Mouse (Mus musculus) MEL-GATA-1-ER (cell line): ENCODE data around the gene Synm.
A peak's percentile ranks its signal among the peaks of the same experiment; 100 is the strongest.

Source experiments
- DNase-seq: peaks from one replicate; pipeline ENCODE4 v3.0.0-alpha.2; 2012; ENCODE audit warnings: low read depth; ENCODE audit errors: extremely low read depth

The Synm gene

DNA sequence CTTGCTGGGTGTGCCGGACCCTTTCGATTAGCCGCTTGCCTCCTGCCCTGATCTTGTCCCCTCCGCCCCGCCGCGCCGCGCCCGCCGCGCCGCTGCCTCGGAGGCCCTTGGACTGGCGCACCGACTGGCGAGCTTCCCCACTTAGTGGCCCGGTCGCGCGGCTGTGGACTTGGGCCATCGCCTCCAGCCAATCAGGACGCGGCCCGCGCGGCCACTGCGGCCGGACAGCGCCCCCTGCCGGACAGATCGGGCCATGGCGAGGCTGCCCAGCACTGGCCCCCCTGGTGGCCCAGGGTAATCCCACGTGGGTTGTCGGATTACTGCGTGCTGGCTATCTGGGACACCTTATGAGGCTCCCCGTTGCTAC lies at the start of gene Synm:
Gene Synm (minus strand): TSS at position 114 of the 367 bp plus-strand sequence.
- no peak for DNase-seq

DNA sequence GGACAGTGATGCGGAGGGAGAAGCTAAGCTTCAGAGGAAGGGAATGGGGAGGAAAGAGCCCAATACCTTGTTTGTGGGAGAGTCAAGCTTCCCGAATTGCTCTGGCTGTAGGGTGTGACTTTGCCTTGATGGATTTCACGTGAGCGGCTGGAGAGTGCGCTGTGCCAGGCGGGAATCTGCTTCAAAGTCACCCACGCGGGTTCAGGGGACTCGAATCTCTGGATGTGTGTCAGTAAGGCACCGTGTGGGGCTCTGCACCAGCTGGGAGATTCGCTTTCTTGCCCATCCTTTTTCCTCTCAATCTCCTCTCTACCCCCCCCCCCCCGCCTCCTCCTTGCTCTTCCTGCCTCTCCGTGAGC lies 44.3 kb upstream of the Synm start:
- no peak for DNase-seq

DNA sequence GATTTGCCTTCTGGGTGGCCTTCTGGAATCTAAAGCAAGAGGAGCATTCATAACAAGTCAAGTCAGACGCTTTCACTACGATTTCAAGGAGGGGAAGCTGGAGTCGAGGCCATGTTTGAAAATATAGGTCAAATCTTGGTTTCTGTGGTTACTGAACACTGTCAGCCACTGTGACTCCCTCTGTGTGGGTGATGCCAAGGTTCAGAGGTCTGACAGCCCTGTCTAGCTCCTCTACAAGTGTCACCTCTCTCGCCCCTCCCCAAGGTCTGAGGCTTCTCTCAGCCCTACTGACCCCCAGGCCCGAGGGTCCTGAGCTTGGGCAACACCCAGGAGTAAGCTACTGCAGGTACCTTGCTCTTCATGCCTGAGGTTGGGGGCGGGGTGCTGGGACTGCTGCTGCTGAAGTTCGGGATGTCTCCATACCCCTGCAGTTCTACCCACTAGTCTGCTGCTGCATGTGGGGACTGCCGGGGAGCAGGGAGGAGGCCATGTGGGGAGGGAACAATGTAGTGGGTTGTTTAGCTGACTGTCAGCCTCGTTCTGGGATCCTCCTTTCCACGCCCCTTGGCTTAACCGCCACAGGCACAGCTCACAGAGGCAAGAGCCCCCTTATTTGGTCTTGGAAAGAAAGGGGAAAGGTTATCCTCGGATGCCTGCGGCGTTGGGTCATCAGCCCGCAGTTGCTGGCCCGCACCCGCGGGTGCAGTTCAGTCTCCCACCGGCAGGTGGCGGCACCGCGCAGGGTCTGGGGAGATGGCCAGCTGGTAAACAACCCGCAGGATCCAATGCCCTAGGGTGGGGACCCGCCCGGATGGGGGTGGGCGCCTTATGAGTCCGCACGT lies 43.7 kb upstream of the Synm start:
- DNase-seq = no peak

DNA sequence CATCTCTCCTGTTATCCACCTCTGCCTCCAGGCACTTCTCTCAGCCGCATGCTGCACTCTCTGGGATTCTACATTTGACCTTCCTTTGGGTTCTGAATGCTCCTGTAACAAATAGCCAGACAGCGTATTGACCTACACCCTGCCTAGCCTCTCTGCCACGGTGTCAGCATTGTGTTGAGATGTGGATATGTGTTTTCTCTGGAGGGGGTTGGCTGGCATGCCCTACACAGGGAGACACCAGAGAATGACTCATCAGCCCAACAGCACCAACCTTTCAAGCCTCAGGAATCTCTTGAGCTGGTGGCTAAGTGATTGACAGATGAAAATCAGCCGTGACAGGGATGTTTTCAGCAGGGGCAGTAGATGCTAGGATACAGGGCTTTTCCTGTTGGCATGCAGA lies 41.5 kb upstream of the Synm start:
- DNase-seq = no peak

DNA sequence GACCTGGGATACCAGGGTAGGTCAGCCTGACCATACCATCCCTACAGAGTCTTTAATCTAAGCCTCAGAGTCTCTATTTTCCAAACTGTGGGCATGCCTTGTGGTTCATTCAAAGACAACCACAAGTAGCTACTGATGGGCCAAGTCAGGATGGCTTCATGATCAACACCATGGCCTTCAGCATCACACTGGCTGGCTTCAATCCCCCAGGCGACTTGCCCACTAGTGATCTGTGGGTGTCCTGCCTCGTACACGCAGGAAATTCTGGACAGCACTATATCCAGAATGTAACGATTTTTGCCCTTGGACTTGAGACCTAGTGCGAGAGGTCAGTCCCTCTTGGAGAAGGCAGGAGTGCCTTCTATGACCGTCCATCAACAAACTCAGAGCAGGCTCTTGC lies 41.0 kb upstream of the Synm start:
- no peak for DNase-seq

DNA sequence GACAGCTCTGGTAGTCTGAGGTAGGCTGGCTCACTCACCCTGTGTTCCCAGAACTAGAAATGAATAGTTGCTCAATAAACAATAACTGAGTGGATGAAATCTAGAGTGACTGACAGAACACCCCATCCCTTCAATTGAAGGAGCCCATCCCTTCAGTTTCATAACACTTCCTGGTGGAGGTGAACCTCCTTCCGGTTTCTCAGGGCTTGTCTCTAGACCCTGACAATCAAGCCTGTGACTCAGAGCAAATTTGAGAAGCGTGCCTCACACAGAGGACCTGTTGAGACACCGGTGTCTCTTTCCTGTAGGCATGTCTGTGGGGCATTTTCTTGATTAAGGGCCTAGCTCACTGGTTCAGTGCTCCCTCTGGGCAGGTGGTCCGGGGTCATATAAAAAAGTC lies 38.9 kb upstream of the Synm start:
- DNase-seq = no peak

DNA sequence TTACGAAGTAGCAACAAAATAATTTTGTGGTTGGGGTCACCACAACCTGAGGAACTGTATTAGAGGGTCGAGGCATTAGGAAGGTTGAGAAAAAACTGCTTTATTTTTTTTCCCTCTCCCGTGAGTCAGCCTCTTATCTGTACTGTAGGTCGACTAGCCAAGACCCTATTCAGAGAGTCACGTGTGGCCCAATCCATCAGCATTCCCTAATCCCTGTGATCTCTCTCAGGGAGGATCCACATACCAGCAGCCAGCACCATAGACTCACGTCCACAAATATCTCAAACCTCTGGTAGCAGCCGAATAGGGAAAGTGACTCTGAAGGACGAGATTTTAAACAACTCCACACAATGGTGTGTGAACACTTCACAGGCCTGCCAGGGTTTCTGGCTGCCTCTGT lies 37.5 kb upstream of the Synm start:
- DNase-seq = no peak

DNA sequence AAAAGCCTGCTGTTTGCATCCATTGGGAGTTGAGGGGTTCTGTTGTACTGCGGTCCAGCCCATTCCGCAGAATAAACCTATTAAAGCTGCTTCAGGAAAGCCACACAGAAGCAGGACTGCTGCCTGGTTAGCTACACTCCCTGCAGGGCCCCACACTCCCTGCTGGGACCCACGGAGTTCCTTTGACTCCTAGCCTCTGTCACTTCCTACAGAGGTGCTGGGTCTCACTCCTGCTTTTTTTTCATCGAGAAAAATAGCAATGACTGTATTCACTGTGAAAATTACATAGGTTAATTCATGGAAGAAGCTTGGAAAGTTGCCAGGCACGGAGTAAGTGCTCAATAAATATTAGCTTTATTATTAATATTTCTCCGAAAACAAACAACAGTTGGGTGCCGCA lies 33.9 kb upstream of the Synm start:
- no peak for DNase-seq

DNA sequence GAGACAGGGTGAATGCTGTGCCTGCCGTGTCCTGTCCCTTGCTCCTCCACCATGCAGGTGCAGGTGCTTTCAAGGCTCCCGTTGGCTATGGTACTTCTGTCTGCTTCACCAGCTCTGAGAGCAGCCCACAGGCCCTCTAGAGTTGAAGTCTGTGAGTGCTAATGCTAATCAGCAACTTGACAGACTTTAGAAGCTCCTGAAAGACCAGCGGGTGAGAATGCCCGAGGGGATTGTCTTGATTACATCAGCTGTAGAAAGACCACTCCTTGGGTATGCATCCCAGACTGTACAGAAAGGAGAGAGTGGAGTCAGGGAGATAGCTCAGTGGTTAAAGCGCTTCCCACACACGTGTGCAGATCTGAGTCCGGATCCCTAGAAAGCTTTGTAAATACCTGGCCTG lies 31.7 kb upstream of the Synm start:
- no peak for DNase-seq

DNA sequence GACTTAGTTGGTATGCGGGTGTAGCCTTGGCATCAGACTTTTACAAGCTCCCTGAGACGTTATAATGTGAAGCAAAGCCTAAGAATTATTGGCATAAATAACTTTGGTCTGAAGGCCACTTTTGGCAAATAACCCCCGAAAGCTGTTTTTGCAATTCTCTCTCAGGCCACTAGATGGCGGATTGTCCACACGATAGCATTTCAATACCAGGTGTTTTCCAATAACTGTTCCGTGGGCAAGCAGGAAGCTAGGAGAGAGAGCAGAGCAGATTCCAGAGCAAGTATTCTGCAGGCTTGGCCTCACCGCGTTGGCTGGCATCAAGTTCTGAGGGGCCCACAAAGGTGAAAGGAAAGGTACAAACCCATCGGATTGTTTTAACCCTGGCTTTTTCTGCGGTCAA lies 29.2 kb upstream of the Synm start:
- DNase-seq = peak; percentile 21

DNA sequence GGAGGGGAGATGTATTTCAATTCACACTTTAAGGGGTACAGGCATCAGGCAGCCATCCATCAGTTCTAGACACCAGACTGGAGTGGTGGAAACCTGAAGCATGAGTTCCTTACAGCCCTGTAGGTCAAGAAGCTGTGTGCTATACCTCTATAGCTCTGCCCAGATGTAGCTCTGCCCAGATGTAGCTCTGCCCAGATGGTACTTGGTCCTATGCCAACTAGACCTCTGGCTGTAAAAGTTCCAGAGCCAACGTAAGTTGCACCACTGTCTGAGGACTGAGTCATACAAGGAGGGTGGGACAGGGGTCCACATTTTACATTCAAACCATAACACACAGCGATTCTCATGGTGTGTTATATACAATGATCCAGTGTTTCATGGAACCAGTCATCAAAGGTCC lies 28.3 kb upstream of the Synm start:
- no peak for DNase-seq

DNA sequence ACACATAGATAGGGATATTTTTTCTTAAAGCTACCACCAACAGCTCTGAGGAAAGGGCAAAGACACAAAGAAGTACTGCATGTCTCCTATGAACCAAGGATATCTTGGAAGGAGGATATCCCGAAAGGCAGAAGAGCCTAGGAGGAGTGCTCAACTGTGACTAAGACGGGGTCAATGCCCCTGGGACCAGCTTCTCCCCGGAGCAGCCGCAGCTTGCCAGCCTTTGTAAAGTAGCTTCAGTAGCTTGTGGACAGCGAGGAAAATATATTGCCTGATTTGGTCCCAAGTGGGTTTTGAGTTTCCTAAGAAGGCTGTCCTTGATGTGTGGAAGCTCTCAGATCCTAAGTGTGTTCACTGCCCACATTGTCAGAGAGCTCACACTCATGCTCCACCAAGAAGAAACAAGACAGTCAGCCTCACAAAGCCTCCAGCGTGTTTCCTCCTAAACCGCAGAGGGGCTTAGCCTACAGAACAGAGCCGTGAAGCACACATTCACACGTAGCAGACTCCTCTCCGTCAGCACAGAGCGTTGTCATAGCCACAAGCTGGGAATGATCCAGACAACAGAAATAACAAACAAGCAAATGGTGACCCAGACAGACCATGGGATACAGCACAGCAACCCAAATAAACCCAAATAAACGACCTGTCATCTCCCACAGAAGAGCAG lies 17.2 kb upstream of the Synm start:
- no peak for DNase-seq

DNA sequence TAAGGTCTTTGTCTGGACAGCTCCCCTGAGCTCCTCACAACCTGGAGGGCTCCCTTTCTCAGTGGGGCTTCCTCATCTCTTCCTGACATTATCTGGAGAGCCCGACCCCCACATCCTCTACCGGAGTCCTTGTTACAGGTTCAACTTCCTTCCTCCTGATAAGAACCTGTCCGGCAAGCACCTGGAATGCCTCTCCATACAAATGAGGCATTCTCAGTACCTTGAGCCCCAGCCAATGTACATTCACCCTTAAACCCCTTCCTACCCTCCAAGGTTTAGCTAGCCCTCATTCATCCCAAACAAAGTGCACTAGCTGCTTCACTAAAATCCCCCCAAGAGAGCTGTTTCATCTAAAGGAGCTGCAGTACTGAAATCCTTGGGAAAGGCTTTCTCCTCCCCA lies 16.1 kb upstream of the Synm start:
- DNase-seq = no peak

DNA sequence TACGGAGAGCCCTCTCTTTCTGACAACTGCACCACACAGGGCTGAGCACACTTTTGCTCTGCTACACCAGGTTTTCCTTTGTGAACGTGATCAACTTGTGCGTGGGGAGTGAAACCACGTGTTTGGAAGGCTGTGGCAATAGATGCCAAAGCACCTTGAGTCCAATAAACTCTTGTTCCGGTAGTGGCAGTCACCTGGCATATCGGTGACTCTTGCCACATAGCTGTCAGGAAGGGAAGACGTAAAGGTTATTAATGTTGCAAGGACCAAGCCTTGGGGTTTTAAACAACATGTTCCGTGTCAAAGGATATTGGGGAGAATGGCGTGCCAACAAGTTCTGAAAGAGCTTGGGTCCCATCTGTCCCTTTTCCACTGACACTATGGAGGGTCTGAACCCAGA lies 12.7 kb upstream of the Synm start:
- no peak for DNase-seq

DNA sequence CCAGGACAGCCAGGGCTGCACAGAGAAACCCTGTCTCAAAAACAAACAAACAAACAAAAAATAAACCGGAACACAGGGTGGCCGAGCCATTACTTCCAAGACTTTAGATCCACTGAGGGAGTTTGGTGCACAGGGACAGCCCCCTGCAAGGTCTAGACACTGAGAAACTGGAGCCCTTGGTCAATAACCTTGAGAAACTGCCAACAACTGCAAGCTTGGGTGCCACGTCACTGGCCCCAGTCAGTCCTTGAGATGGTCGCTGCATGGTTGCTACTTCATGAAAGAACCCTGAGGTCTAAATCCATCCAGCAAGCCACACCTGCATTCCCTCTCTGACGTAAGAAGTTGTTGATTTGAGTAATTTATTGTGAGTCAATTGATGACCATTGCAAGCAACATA lies 9.9 kb upstream of the Synm start:
- no peak for DNase-seq

DNA sequence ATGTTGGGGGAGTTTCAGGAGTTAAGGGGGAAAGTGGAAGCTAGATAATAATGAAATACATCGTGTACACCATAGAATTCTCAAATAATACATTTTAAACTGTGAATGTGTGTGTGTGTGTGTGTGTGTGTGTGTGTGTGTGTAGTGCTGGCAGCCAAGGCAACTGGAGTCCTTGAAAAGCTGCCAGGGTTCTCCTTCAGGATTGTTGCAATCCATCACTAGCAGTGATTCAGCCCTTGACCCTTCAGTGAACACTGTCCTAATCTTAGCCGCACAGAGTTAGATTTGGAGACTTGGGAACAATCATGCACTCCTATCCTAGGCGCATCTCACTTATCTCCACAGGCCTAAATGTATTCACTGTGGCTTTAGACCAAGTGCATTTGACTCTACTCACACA lies 8.6 kb upstream of the Synm start:
- DNase-seq = no peak

DNA sequence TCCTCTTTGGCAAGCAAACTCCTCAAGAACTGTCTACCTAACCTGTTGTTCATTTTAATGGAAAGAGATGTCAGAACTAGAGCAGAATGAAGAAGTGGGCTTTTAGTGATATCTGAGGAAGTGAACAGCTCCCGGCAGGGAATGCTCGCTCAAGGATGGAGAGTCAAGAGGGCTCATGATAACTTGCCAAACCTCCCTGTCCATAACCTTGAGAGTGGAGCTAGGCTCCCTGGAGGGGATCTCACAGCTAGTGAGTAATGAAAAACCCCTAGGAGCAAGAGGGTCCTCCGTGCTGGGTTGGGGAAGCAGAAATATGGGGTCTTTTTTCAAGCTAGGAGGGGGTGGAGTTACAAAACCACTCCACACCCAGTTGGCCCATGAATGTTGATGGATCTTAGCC lies 4.1 kb upstream of the Synm start:
- DNase-seq = no peak

DNA sequence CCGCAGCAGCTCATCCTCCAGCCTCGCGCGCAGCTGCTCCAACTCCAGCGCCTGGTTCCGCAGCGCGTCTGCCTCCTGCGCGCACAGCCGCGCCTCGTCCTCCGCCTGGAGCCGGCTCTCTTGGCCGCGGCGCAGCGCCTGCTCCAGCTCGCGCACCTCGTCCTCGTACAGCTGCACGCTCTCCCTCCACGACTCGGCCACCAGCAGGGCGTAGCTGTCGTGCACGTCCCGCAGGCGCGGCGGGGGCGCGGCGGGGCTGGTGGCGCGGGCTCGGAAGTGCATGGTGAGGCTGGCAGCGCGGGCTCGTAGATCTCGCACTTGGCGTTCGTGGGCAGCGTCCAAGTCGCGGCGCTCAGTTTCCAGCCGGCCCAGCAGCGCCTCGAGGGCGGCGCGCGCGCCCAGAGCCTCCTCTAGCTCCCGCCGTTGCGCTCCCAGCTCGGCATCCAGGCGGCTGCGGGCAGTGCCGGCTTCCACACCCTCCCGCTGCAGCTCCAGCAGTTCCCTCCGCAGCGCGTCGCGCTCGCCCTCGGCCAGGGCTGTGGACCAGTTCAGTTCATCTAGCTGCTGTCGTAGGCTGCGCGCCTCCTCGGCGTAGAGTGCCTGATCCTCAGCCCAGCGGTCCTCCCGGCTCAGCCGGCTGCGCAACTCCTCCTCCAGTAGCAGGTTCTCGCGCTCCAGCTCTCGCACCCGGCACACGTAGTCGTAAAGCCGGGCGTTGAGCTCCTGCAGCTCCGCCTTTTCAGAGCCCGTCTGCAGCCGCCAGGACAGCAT lies 499 bp downstream of the Synm start:
- DNase-seq = no peak

DNA sequence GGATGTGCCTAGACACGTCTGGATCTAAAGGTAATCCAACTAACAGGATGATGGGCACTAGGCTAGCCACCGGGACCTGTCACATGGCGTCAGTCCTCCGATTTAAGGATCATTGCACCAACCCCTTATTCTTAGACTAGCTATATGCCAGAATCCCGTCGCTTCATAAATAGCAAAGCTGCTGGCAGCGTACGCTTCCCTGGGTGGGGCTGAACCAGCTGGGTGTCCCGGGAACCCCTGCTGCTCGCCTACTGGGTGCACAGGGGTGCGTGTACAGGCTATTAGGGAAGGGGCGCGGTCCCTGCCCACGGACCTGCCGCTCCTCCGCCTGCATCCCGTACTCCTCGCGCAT lies 1.1 kb downstream of the Synm start:
- DNase-seq = no peak

DNA sequence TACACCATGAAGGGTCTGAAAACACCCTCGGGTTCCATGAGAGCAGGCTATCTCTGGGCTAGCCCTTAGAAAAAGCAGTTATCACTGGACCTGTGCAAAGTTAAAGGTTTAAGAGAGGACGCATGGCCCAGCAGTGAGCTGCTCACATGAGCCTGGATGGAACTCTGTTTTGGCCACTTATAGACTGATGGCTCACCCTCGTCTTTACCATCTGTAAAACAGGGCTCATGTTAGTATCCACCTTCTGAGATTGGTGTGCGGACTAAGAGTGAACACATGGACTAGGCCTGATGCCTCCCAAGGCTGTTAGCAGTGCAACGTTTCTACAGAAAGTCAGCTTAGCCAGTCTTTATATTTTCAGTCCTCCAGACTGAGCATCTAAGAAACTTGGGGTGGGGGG lies 2.9 kb downstream of the Synm start:
- no peak for DNase-seq

DNA sequence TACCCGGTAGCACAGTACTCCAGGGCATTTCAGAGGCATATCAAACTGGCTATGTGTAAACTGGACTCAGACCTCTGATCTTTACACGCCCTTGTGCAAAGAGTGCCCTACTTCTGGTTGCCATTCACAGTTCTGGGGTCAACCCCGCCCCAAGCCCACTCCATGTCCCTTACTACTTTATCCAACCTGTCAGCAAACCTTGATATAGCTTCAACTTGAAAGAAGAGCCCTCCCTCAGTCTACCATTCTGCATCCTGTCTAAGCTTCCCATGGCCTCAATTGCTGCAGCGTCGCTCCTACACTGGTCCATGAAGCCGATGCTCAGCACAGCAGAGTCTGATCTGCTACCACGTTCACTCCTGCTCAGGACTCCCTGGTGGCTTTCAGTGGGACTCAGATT lies 4.2 kb downstream of the Synm start:
- DNase-seq = no peak

DNA sequence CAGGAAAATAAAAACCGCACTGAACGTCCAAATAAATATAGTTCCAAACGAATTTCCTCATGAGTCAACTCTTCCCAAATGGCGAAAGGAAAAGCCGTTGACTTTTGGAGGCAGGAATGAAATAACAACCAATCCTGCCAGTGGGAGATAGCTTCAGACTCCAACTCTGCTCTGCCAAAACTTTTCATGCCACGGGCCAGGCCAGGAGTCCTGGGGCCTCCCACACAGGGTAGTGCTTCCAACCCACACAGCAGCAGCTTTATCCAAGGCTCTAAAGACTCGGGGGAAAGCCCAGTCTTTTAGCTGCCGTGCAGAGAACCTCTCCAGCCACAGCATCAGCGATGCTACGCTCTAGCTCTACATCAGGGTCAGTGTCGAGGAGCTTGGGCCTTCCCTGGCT lies 4.9 kb downstream of the Synm start:
- no peak for DNase-seq
